Mouse (Mus musculus): ENCODE results near the gene Disp2. TPM values are rescaled to one million over a fixed set of nuclear protein-coding genes. Genes with fewer than 3 reads are reported as not detected.
A peak's percentile ranks its signal among the peaks of the same experiment; 100 is the strongest.

The Disp2 gene
- total RNA-seq, 1 experiment, result 0.31 TPM

DNA sequence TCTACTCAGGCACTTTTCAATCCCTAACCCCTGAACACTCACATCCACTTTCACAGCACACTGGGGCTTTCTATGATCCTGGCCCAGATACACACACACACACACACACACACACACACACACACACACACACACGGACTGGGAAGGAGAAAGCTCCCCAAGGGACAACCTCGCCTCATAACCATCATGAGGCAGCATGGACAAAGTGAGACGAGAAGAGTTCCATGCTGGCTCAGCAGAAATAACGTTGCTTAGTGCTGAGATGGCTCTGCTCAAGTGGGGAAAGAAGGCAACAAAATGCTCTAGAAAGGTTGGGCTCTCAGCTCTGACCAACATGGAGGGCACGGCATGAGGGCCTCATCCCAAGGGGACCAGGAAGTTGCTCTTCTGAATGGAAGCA, 61.7 kb downstream of the Disp2 start:
- Histone ChIP-seq H3K9ac (ENCODE audit: insufficient read depth, low read depth, low read length, poor library complexity, severe bottlenecking) (no peak overlapping the region), H3K36me3 (ENCODE audit: control insufficient read depth, insufficient read depth, low read length, poor library complexity, severe bottlenecking) (no peaks in the 10 kb centered on the region), H3K27ac (ENCODE audit: insufficient read depth, low read depth, low read length, poor library complexity, severe bottlenecking) (no peak overlapping the region), H3K9me3 (ENCODE audit: control insufficient read depth, insufficient read depth, low read depth, low read length) (no peaks in the 10 kb centered on the region), H3K4me1 (ENCODE audit: control insufficient read depth in 2 of 2, insufficient read depth in 2 of 2, low read length in 2 of 2, poor library complexity in 1 of 2) (peaks cover 0 to 11% of the 10 kb centered on the region in 2 experiments; a peak in 3 of 4 replicates), H3K4me3 (ENCODE audit: insufficient read depth in 1 of 2, low read depth in 1 of 2, low read length in 2 of 2, poor library complexity in 1 of 2, severe bottlenecking in 1 of 2) (no peak overlapping the region)
- in situ Hi-C loops (cut with MboI; ENCODE audit: low sequenced_read_pairs in 2 of 2, unreplicated experiment in 2 of 2), result no loop called here
- no peak for TF ChIP-seq ZNF384 (IDR thresholded peaks at IDR 0.05; ENCODE audit: low read depth, low read length)
- TF ChIP-seq MAFK (IDR thresholded peaks at IDR 0.05; ENCODE audit: insufficient read depth, low read depth, low read length), result 0 out of 2 replicates have a peak, but pooled peaks have one; percentile 16
- DNase-seq (ENCODE audit: low read depth, low spot score), result no peak

GRCm38 (mm10) chr2:118841774-118842173, 62.3 kb downstream of the Disp2 start:
- H3K9ac ChIP-seq (ENCODE audit: insufficient read depth, low read depth, low read length, poor library complexity, severe bottlenecking), result no peak overlapping the region
- no peak overlapping the region for H3K27ac ChIP-seq (ENCODE audit: insufficient read depth, low read depth, low read length, poor library complexity, severe bottlenecking)
- H3K36me3 ChIP-seq (ENCODE audit: control insufficient read depth, insufficient read depth, low read length, poor library complexity, severe bottlenecking), result no peaks in the 10 kb centered on the region
- H3K4me1 ChIP-seq (ENCODE audit: control insufficient read depth in 2 of 2, insufficient read depth in 2 of 2, low read length in 2 of 2, poor library complexity in 1 of 2), result peaks cover 0 to 11% of the 10 kb centered on the region in 2 experiments; a peak in 3 of 4 replicates
- no peak overlapping the region for H3K4me3 ChIP-seq (ENCODE audit: insufficient read depth in 1 of 2, low read depth in 1 of 2, low read length in 2 of 2, poor library complexity in 1 of 2, severe bottlenecking in 1 of 2)
- in situ Hi-C loops (cut with MboI; ENCODE audit: low sequenced_read_pairs in 2 of 2, unreplicated experiment in 2 of 2), result no loop called here
- peak; percentile 90 for TF ChIP-seq MAFK (IDR thresholded peaks at IDR 0.05; ENCODE audit: insufficient read depth, low read depth, low read length)
- no peak for TF ChIP-seq HCFC1 (IDR thresholded peaks at IDR 0.05; ENCODE audit: borderline replicate concordance, insufficient read depth, low read length)
- no peak for DNase-seq (ENCODE audit: low read depth, low spot score)
- no peaks in the 10 kb centered on the region for H3K9me3 ChIP-seq (ENCODE audit: control insufficient read depth, insufficient read depth, low read depth, low read length)

DNA sequence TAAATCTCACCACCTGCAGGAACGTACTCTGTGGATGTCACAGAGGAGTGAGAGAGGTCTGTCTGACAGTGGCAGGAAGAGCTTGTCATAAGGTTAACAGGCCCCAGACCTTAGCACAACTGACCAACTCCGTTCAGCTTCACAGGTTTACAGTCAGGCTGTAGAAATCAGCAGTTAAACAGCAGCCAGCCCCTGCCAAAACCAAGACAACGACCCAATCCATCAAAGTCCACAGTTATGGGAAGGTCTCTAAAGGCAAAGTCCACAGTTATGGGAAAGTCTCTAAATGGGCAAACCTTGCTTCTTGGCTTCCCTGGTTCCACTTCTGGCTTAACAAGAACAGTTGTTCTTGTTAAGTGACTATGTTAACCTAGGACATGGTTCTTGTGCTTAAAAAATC, 64.9 kb downstream of the Disp2 start:
- Histone ChIP-seq H3K4me1 (ENCODE audit: control insufficient read depth in 2 of 2, insufficient read depth in 2 of 2, low read length in 2 of 2, poor library complexity in 1 of 2) (no peaks in the 10 kb centered on the region), H3K27ac (ENCODE audit: insufficient read depth, low read depth, low read length, poor library complexity, severe bottlenecking) (no peak overlapping the region), H3K9ac (ENCODE audit: insufficient read depth, low read depth, low read length, poor library complexity, severe bottlenecking) (no peak overlapping the region), H3K36me3 (ENCODE audit: control insufficient read depth, insufficient read depth, low read length, poor library complexity, severe bottlenecking) (no peaks in the 10 kb centered on the region), H3K4me3 (ENCODE audit: insufficient read depth in 1 of 2, low read depth in 1 of 2, low read length in 2 of 2, poor library complexity in 1 of 2, severe bottlenecking in 1 of 2) (no peak overlapping the region), H3K9me3 (ENCODE audit: control insufficient read depth, insufficient read depth, low read depth, low read length) (no peaks in the 10 kb centered on the region)
- TF ChIP-seq ZNF384 (IDR thresholded peaks at IDR 0.05; ENCODE audit: low read depth, low read length), result no peak
- no peak for TF ChIP-seq ZC3H11A (IDR thresholded peaks at IDR 0.05; ENCODE audit: borderline replicate concordance, low read depth, low read length)
- no peak for TF ChIP-seq HCFC1 (IDR thresholded peaks at IDR 0.05; ENCODE audit: borderline replicate concordance, insufficient read depth, low read length)
- no peak for TF ChIP-seq MAFK (IDR thresholded peaks at IDR 0.05; ENCODE audit: insufficient read depth, low read depth, low read length)
- TF ChIP-seq CHD2 (IDR thresholded peaks at IDR 0.05; ENCODE audit: low read depth, low read length), result no peak
- in situ Hi-C loops (cut with MboI; ENCODE audit: low sequenced_read_pairs in 2 of 2, unreplicated experiment in 2 of 2), result no loop called here
- DNase-seq (ENCODE audit: low read depth, low spot score), result no peak

DNA sequence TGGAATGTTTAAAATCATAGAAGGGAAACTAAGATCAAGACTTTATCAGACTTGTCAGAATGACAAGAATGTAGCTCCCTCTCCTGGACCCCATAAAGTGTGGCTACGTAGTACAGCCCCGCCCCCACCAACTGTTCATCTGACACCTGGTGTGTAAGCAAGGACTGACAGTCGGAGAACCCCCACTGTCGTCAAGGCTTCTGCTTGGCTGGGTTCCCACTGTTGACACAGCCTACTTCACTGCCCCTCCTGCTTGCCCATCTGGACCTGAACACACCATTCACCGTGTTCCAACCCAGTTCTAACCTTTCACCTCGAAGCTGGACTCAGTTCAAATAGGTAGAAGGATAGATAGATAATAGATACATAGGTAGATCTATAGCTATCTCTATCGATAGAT, 66.7 kb downstream of the Disp2 start:
- no peak for DNase-seq (ENCODE audit: low read depth, low spot score)
- Histone ChIP-seq H3K9ac (ENCODE audit: insufficient read depth, low read depth, low read length, poor library complexity, severe bottlenecking) (no peak overlapping the region), H3K4me1 (ENCODE audit: control insufficient read depth in 2 of 2, insufficient read depth in 2 of 2, low read length in 2 of 2, poor library complexity in 1 of 2) (no peaks in the 10 kb centered on the region), H3K4me3 (ENCODE audit: insufficient read depth in 1 of 2, low read depth in 1 of 2, low read length in 2 of 2, poor library complexity in 1 of 2, severe bottlenecking in 1 of 2) (no peak overlapping the region), H3K27ac (ENCODE audit: insufficient read depth, low read depth, low read length, poor library complexity, severe bottlenecking) (no peak overlapping the region), H3K36me3 (ENCODE audit: control insufficient read depth, insufficient read depth, low read length, poor library complexity, severe bottlenecking) (no peaks in the 10 kb centered on the region), H3K9me3 (ENCODE audit: control insufficient read depth, insufficient read depth, low read depth, low read length) (no peaks in the 10 kb centered on the region)
- TF ChIP-seq CHD2 (IDR thresholded peaks at IDR 0.05; ENCODE audit: low read depth, low read length), result no peak
- TF ChIP-seq HCFC1 (IDR thresholded peaks at IDR 0.05; ENCODE audit: borderline replicate concordance, insufficient read depth, low read length), result no peak
- TF ChIP-seq ZNF384 (IDR thresholded peaks at IDR 0.05; ENCODE audit: low read depth, low read length), result no peak
- no peak for TF ChIP-seq MAFK (IDR thresholded peaks at IDR 0.05; ENCODE audit: insufficient read depth, low read depth, low read length)
- no peak for TF ChIP-seq ZC3H11A (IDR thresholded peaks at IDR 0.05; ENCODE audit: borderline replicate concordance, low read depth, low read length)
- in situ Hi-C loops (cut with MboI; ENCODE audit: low sequenced_read_pairs in 2 of 2, unreplicated experiment in 2 of 2), result no loop called here

DNA sequence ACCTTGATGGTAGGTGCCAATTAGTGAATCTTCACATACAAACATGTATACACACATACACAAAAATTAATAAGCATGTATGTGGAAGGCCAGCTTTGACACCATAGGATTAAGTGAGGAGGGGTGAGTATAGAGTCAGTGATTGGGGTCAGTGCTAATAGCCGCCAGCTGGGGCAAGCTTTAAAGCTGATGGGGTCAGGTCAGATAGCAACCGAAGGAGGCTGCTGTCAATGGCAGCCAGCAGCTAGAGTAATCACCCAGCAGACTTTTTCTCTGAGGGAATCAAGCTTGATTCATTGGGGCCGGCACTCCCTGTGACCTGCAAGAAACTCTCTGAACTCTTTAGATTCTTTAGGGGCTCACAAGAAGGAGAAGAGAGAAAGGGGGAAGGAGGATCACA, 72.2 kb downstream of the Disp2 start:
- H3K27ac ChIP-seq (ENCODE audit: insufficient read depth, low read depth, low read length, poor library complexity, severe bottlenecking), result no peak overlapping the region
- no peak for TF ChIP-seq CHD2 (IDR thresholded peaks at IDR 0.05; ENCODE audit: low read depth, low read length)
- no peaks in the 10 kb centered on the region for H3K36me3 ChIP-seq (ENCODE audit: control insufficient read depth, insufficient read depth, low read length, poor library complexity, severe bottlenecking)
- H3K9me3 ChIP-seq (ENCODE audit: control insufficient read depth, insufficient read depth, low read depth, low read length), result no peaks in the 10 kb centered on the region
- H3K4me1 ChIP-seq (ENCODE audit: control insufficient read depth in 2 of 2, insufficient read depth in 2 of 2, low read length in 2 of 2, poor library complexity in 1 of 2), result no peaks in the 10 kb centered on the region
- H3K9ac ChIP-seq (ENCODE audit: insufficient read depth, low read depth, low read length, poor library complexity, severe bottlenecking), result no peak overlapping the region
- in situ Hi-C loops (cut with MboI; ENCODE audit: low sequenced_read_pairs in 2 of 2, unreplicated experiment in 2 of 2), result no loop called here
- no peak for DNase-seq (ENCODE audit: low read depth, low spot score)
- H3K4me3 ChIP-seq (ENCODE audit: insufficient read depth in 1 of 2, low read depth in 1 of 2, low read length in 2 of 2, poor library complexity in 1 of 2, severe bottlenecking in 1 of 2), result no peak overlapping the region

Other genes starting within 250 kb of the Disp2 start
- gene Bmf, start 230.0 kb upstream of the Disp2 start, total RNA-seq (2012; rRNA removed), result 9.1 and 14.1 TPM in 2 replicates
- gene Bub1b, start 181.5 kb upstream of the Disp2 start, total RNA-seq (2012; rRNA removed), result 115 and 121 TPM in 2 replicates
- 0.85 and 3.1 TPM in 2 replicates for gene Pak6, start 116.4 kb upstream of the Disp2 start, total RNA-seq (2012; rRNA removed)
- gene Ankrd63, start 75.8 kb upstream of the Disp2 start, total RNA-seq (2012; rRNA removed), result 0.05 TPM in 1 of 2 replicates, not detected in the other
- gene Plcb2, start 51.3 kb upstream of the Disp2 start, total RNA-seq (2012; rRNA removed), result 0.09 TPM in 1 of 2 replicates, not detected in the other
- gene Inafm2, start 34.0 kb upstream of the Disp2 start, total RNA-seq (2012; rRNA removed), result 2.2 and 2.7 TPM in 2 replicates
- 1.1 and 3.1 TPM in 2 replicates for gene Ccdc9b, start 17.1 kb upstream of the Disp2 start, total RNA-seq (2012; rRNA removed)
- not detected in 2 replicates for gene Phgr1, start 7.0 kb upstream of the Disp2 start, total RNA-seq (2012; rRNA removed)
- gene Knstrn, start 34.3 kb downstream of the Disp2 start, total RNA-seq (2012; rRNA removed), result 36.5 and 43.4 TPM in 2 replicates
- 19.6 and 24.9 TPM in 2 replicates for gene Ivd, start 82.2 kb downstream of the Disp2 start, total RNA-seq (2012; rRNA removed)
- gene Bahd1, start 120.7 kb downstream of the Disp2 start, total RNA-seq (2012; rRNA removed), result 6.0 and 7.7 TPM in 2 replicates
- gene Chst14, start 146.8 kb downstream of the Disp2 start, total RNA-seq (2012; rRNA removed), result 6.1 and 8.3 TPM in 2 replicates
- gene Ccdc32, start 249.7 kb downstream of the Disp2 start, total RNA-seq (2012; rRNA removed), result 5.2 and 6.3 TPM in 2 replicates

Data from ES-E14 (cell line).